Mouse (Mus musculus) CH12.LX (cell line): ENCODE data around the gene Dpf3. TPM values are rescaled to one million over a fixed set of nuclear protein-coding genes. Genes with fewer than 3 reads are reported as not detected.

Experiments
- DNase-seq: peaks from one replicate; pipeline ENCODE4 v3.0.0-alpha.2; 2013; ENCODE audit errors: extremely low read depth
- H3K27ac ChIP-seq: 2 replicates; pipeline ENCODE4 v1.5.1; 2012; ENCODE audit warnings: low read depth, mild to moderate bottlenecking, control low read depth, moderate library complexity; ENCODE audit not compliant: insufficient read depth
- H3K27me3 ChIP-seq: replicated peaks from 2 replicates; pipeline ENCODE3; 2012; ENCODE audit warnings: inconsistent platforms
- H3K36me3 ChIP-seq, 2 experiments: replicated peaks in 1 of 2; 2 replicates each; pipeline versions ENCODE3 to v1.6.1; 2012; ENCODE audit warnings: inconsistent platforms in 1 of 2, low read length in 1 of 2, mild to moderate bottlenecking in 1 of 2, mixed read lengths in 1 of 2, moderate library complexity in 1 of 2; ENCODE audit not compliant: control insufficient read depth in 1 of 2, insufficient read depth in 1 of 2
- H3K4me1 ChIP-seq, 2 experiments: 2 replicates each; pipeline ENCODE4 v1.6.1; 2012; ENCODE audit warnings: inconsistent platforms in 1 of 2, moderate library complexity in 1 of 2; ENCODE audit not compliant: insufficient read depth in 2 of 2, control insufficient read depth in 1 of 2
- H3K4me2 ChIP-seq: 2 replicates; pipeline ENCODE4 v1.6.1; 2012; ENCODE audit warnings: low read depth, mild to moderate bottlenecking, control low read depth; ENCODE audit not compliant: poor library complexity, insufficient read depth, severe bottlenecking
- H3K4me3 ChIP-seq, 3 experiments: fragments of 150-350 bp in 1 of 3; sonication (generic) in 1 of 3; replicated peaks in 1 of 3; 2 replicates each; pipeline versions ENCODE3 to v1.5.1; 2011 to 2012; ENCODE audit warnings: low read depth in 2 of 3, low read length in 2 of 3, mild to moderate bottlenecking in 2 of 3, moderate library complexity in 2 of 3, control low read depth in 1 of 3, improper control_type of control experiment in 1 of 3, inconsistent platforms in 1 of 3, mixed read lengths in 1 of 3; ENCODE audit not compliant: poor library complexity in 1 of 3
- H3K79me2 ChIP-seq: replicated peaks from 2 replicates; pipeline ENCODE4 v1.6.1; 2012; ENCODE audit warnings: mild to moderate bottlenecking, moderate library complexity; ENCODE audit not compliant: control insufficient read depth, poor library complexity, insufficient read depth, severe bottlenecking; ENCODE audit errors: extremely low read depth
- H3K9ac ChIP-seq: 2 replicates; pipeline ENCODE4 v1.6.1; 2012; ENCODE audit warnings: low read depth, mild to moderate bottlenecking, control low read depth, moderate library complexity; ENCODE audit not compliant: insufficient read depth
- H3K9me3 ChIP-seq: replicated peaks from 2 replicates; pipeline ENCODE3; 2012; ENCODE audit warnings: low read length, inconsistent platforms, mixed read lengths
- BHLHE40 ChIP-seq: IDR thresholded peaks from 2 replicates; pipeline ENCODE4 v1.6.1; 2011; ENCODE audit warnings: mild to moderate bottlenecking, low read depth, low read length, improper control_type of control experiment
- CTCF ChIP-seq, 2 experiments: IDR thresholded peaks in 1 of 2; conservative IDR thresholded peaks in 1 of 2; 2 replicates each; pipeline ENCODE4 v1.5.1; 2011 to 2012; ENCODE audit warnings: low read depth in 2 of 2, low read length in 2 of 2, improper control_type of control experiment in 1 of 2, inconsistent platforms in 1 of 2, mild to moderate bottlenecking in 1 of 2, moderate library complexity in 1 of 2
- GABPA ChIP-seq: IDR thresholded peaks from 2 replicates; pipeline ENCODE4 v1.6.1; 2012; ENCODE audit warnings: low read depth, low read length, improper control_type of control experiment, inconsistent platforms; ENCODE audit not compliant: insufficient replicate concordance
- HCFC1 ChIP-seq: IDR thresholded peaks from 2 replicates; pipeline ENCODE4 v1.6.1; 2012; ENCODE audit warnings: low read depth, mild to moderate bottlenecking, inconsistent platforms, low read length, improper control_type of control experiment
- JUN ChIP-seq: IDR thresholded peaks from 2 replicates; pipeline ENCODE4 v1.6.1; 2011; ENCODE audit warnings: low read depth, mild to moderate bottlenecking, low read length, improper control_type of control experiment, moderate library complexity; ENCODE audit not compliant: insufficient read depth
- JUND ChIP-seq: conservative IDR thresholded peaks from 2 replicates; pipeline ENCODE4 v1.6.1; 2011; ENCODE audit warnings: low read depth, low read length, improper control_type of control experiment
- KAT2A ChIP-seq: IDR thresholded peaks from 2 replicates; pipeline ENCODE4 v1.6.1; 2012; ENCODE audit warnings: low read length, improper control_type of control experiment, inconsistent platforms; ENCODE audit not compliant: insufficient replicate concordance
- MAX ChIP-seq: IDR thresholded peaks from 2 replicates; pipeline ENCODE4 v1.6.1; 2011; ENCODE audit warnings: low read length, improper control_type of control experiment
- MAZ ChIP-seq: IDR thresholded peaks from 2 replicates; pipeline ENCODE4 v1.6.1; 2012; ENCODE audit warnings: low read depth, mild to moderate bottlenecking, inconsistent platforms, low read length, improper control_type of control experiment, moderate library complexity
- MXI1 ChIP-seq: IDR thresholded peaks from 2 replicates; pipeline ENCODE4 v1.6.1; 2011; ENCODE audit warnings: mild to moderate bottlenecking, low read depth, low read length, improper control_type of control experiment
- NRF1 ChIP-seq: IDR thresholded peaks from 2 replicates; pipeline ENCODE4 v1.6.1; 2014; ENCODE audit warnings: low read depth, mild to moderate bottlenecking, inconsistent platforms, low read length, improper control_type of control experiment, moderate library complexity
- POLR2AphosphoS2 ChIP-seq: IDR thresholded peaks from 2 replicates; pipeline ENCODE4 v1.6.1; 2011; ENCODE audit warnings: low read depth, low read length, improper control_type of control experiment
- UBTF ChIP-seq: IDR thresholded peaks from 2 replicates; pipeline ENCODE4 v1.6.1; 2012; ENCODE audit warnings: low read depth, mild to moderate bottlenecking, inconsistent platforms, low read length, improper control_type of control experiment, moderate library complexity
- ZMIZ1 ChIP-seq: IDR thresholded peaks from 2 replicates; pipeline ENCODE4 v1.6.1; 2012; ENCODE audit warnings: low read depth, mild to moderate bottlenecking, inconsistent platforms, low read length, improper control_type of control experiment
- ZNF384 ChIP-seq: IDR thresholded peaks from 2 replicates; pipeline ENCODE4 v1.6.1; 2012; ENCODE audit warnings: low read depth, low read length, improper control_type of control experiment, inconsistent platforms
- dilution Hi-C: fragments of 300-500 bp; cut with MboI; formaldehyde crosslinking; loops from 2 replicates; pipeline ENCODE4 v1.14.3; 2020; ENCODE audit warnings: low sequenced_read_pairs; ENCODE audit not compliant: extremely low pct_unique_long_range_greater_than_20kb, extremely low pct_ligation_motif_present
- in situ Hi-C: fragments of 300-500 bp; cut with MboI; formaldehyde crosslinking; loops from 3 replicates; pipeline ENCODE4 v1.14.3; 2019; ENCODE audit warnings: low sequenced_read_pairs, low pct_ligation_motif_present, low pct_unique_long_range_greater_than_20kb, mixed read lengths
- polyA plus RNA-seq: library from polyadenylated mRNA; unstranded; fragments of >175 nt; gene quantifications from 2 replicates; pipeline ENCODE4 v1.2.1, GENCODE M21; 2012; ENCODE audit warnings: low read depth; ENCODE audit not compliant: insufficient read length
- total RNA-seq, 2 experiments: library from RNA; depleted of rRNA; stranded (reverse); fragments of 300-350 nt in 1 of 2; fragments of >200 nt in 1 of 2; gene quantifications; 2 replicates each; pipeline ENCODE4 v1.2.3; 2012 to 2014

Dpf3 gene
- total and polyA plus RNA-seq, 3 experiments = 0.42 to 1.2 (median 1.2) TPM

- Histone ChIP-seq H3K79me2 (no peaks in the 10 kb centered on the region), H3K9me3 (peaks cover 8% of the 10 kb centered on the region), H3K4me2 (peak overlapping the region; percentile 95), H3K27ac (no peak overlapping the region), H3K9ac (no peak overlapping the region; the same call in 1 of the 2 replicates), H3K4me3 (peak overlapping the region in 2 of 3 experiments; percentile 43 to 62), H3K27me3 (peaks cover 21% of the 10 kb centered on the region), H3K4me1 (peaks cover 0 to 11% of the 10 kb centered on the region in 2 experiments; a peak in 2 of 4 replicates), H3K36me3 (no peaks in the 10 kb centered on the region)
- TF ChIP-seq ZMIZ1 = no peak
- no peak for TF ChIP-seq KAT2A
- no peak for TF ChIP-seq BHLHE40
- TF ChIP-seq MAX = no peak
- no peak for TF ChIP-seq JUN
- TF ChIP-seq MAZ = no peak
- TF ChIP-seq JUND = no peak
- no peak for TF ChIP-seq ZNF384
- TF ChIP-seq HCFC1 = no peak
- no peak for TF ChIP-seq GABPA
- no peak for TF ChIP-seq NRF1
- no peak for TF ChIP-seq MXI1
- TF ChIP-seq POLR2AphosphoS2 = no peak
- in situ Hi-C loops = no loop called here
- DNase-seq = peak; percentile 17
- dilution Hi-C loops = no loop called here
Measured at GRCm38 (mm10) chr12:83488211-83488941, 860 bp upstream of the Dpf3 start.

GRCm38 (mm10) chr12:83486671-83487461 lies 650 bp downstream of the Dpf3 start:
- Histone ChIP-seq H3K36me3 (no peaks in the 10 kb centered on the region), H3K79me2 (no peaks in the 10 kb centered on the region), H3K27ac (no peak overlapping the region), H3K4me3 (peak overlapping the region; percentile 52 to 83 (median 62)), H3K4me2 (peak overlapping the region; percentile 96), H3K9ac (peak overlapping the region; percentile 19; the same call in 1 of the 2 replicates), H3K9me3 (peaks cover 8% of the 10 kb centered on the region), H3K4me1 (peaks cover 0 to 11% of the 10 kb centered on the region in 2 experiments; a peak in 2 of 4 replicates), H3K27me3 (peaks cover 19% of the 10 kb centered on the region)
- dilution Hi-C loops (no loop called here), in situ Hi-C loops (no loop called here)
- DNase-seq = peak; percentile 17
- no peak for TF ChIP-seq GABPA
- 0 out of 2 replicates have a peak, but pooled peaks have one; percentile 82 for TF ChIP-seq UBTF
- peak in 1 of 2 experiments; percentile 19; a peak in 2 of 4 replicates for TF ChIP-seq CTCF (conservative IDR thresholded peaks at IDR 0.05 in 1 of 2, IDR thresholded peaks at IDR 0.05 in 1 of 2; ENCODE audit: low read depth in 2 of 2, low read length in 2 of 2)
